Mouse (Mus musculus) lung, postnatal 0 days (tissue): Measurements from ENCODE around the gene Armh1. TPM values are rescaled to one million over a fixed set of nuclear protein-coding genes. Genes with fewer than 3 reads are reported as not detected.
"Not testable (repeated sequence)": the region's sequence is repeated elsewhere in the genome, so short reads cannot be mapped to it uniquely, and the experiment has no call there.

ENCODE experiments used
- ATAC-seq: fragments of 200-750 bp; cut with Nextera tagmentation; 2 replicates; pipeline ENCODE4 v1.8.0; 2017; ENCODE audit warnings: moderate library complexity
- DNase-seq: peaks from one replicate; pipeline ENCODE4 v3.0.0-alpha.2; 2016; ENCODE audit warnings: low spot score
- H3K27ac ChIP-seq: fragments of 300-500 bp; sonication (generic); 2 replicates; pipeline ENCODE4 v1.5.1; 2014; ENCODE audit warnings: antibody characterized with exemption, mild to moderate bottlenecking, low read length, mixed read lengths
- H3K27me3 ChIP-seq: fragments of 300-500 bp; sonication (generic); replicated peaks from 2 replicates; pipeline ENCODE4 v1.6.1; 2014; ENCODE audit warnings: low read length, mixed read lengths; ENCODE audit not compliant: insufficient read depth
- H3K36me3 ChIP-seq: fragments of 300-500 bp; sonication (generic); 2 replicates; pipeline ENCODE4 v1.6.1; 2014; ENCODE audit warnings: low read length, mixed read lengths; ENCODE audit not compliant: insufficient read depth
- H3K4me1 ChIP-seq: fragments of 300-500 bp; sonication (generic); 2 replicates; pipeline ENCODE4 v1.6.1; 2014; ENCODE audit warnings: antibody characterized with exemption, low read depth, low read length, mixed read lengths; ENCODE audit not compliant: insufficient read depth
- H3K4me2 ChIP-seq: fragments of 300-500 bp; sonication (generic); replicated peaks from 2 replicates; pipeline ENCODE4 v1.6.1; 2014; ENCODE audit warnings: low read depth, mild to moderate bottlenecking, low read length, moderate library complexity, mixed read lengths
- H3K4me3 ChIP-seq: fragments of 300-500 bp; sonication (generic); 2 replicates; pipeline ENCODE4 v1.5.1; 2014; ENCODE audit warnings: low read depth, low read length
- H3K9ac ChIP-seq: fragments of 300-500 bp; sonication (generic); replicated peaks from 2 replicates; pipeline ENCODE4 v1.6.1; 2014; ENCODE audit warnings: low read depth, mild to moderate bottlenecking
- H3K9me3 ChIP-seq: fragments of 300-500 bp; sonication (generic); 2 replicates; pipeline ENCODE4 v1.6.1; 2016; ENCODE audit warnings: low read length, mixed read lengths
- CTCF ChIP-seq: IDR thresholded peaks from 2 replicates; pipeline ENCODE4 v1.5.1; 2016; ENCODE audit warnings: antibody characterized with exemption, mild to moderate bottlenecking
- EP300 ChIP-seq: IDR thresholded peaks from 2 replicates; pipeline ENCODE4 v1.6.1; 2016; ENCODE audit warnings: antibody characterized with exemption, mild to moderate bottlenecking, control low read depth
- WGBS: fragments of 180-500 bp; shearing (Covaris S2); extraction: QIAGEN DNeasy Blood & Tissue Kit; methylation state at CpG from one replicate; pipeline ENCODE4 v1.1.7; 2014; 5-methylcytosine and 5-hydroxymethylcytosine counted together
- polyA plus RNA-seq: library from polyadenylated mRNA; unstranded; fragments of >200 nt; fragmentation: Nextera tagmentation; extraction: Ambion mirVana; gene quantifications from 2 replicates; pipeline ENCODE4 v1.2.1, GENCODE M21; 2015

Armh1 gene
- polyA plus RNA-seq, 1 experiment from 2014 or later, result 3.8 TPM

GRCm38 (mm10) chr4:117259909-117260308 lies 8.0 kb upstream of the Armh1 start:
- H3K9me3 ChIP-seq, DNase-seq, H3K27ac ChIP-seq, H3K9ac ChIP-seq, H3K27me3 ChIP-seq, H3K36me3 ChIP-seq, H3K4me2 ChIP-seq, H3K4me3 ChIP-seq, ATAC-seq, H3K4me1 ChIP-seq: not testable (repeated sequence)
- TF ChIP-seq CTCF, result peak; percentile 27; the same call in 1 of the 2 replicates
- 74% methylated on average over 6 of the region's 6 CpGs for WGBS

GRCm38 (mm10) chr4:117254672-117255071 lies 2.7 kb upstream of the Armh1 start:
- H3K4me2 ChIP-seq, result no peak overlapping the region
- DNase-seq (no peak), ATAC-seq (no peak)
- no peaks in the 10 kb centered on the region for H3K27me3 ChIP-seq
- H3K4me1 ChIP-seq, result peaks cover 7% of the 10 kb centered on the region; the same call in 1 of the 2 replicates
- H3K9ac ChIP-seq, result no peak overlapping the region
- 56% methylated on average over 6 of the region's 6 CpGs for WGBS
- no peak overlapping the region for H3K27ac ChIP-seq
- TF ChIP-seq EP300 (no peak), CTCF (no peak)
- no peaks in the 10 kb centered on the region for H3K36me3 ChIP-seq
- H3K4me3 ChIP-seq, result no peak overlapping the region
- H3K9me3 ChIP-seq, result no peaks in the 10 kb centered on the region

- no peak overlapping the region for H3K9ac ChIP-seq
- no peak overlapping the region for H3K4me3 ChIP-seq
Observed at GRCm38 (mm10) chr4:117254017-117254627, 2.2 kb upstream of the Armh1 start.

GRCm38 (mm10) chr4:117253218-117254016 lies 1.5 kb upstream of the Armh1 start:
- H3K9ac ChIP-seq, result no peak overlapping the region
- no peak for DNase-seq
- no peak overlapping the region for H3K27ac ChIP-seq
- ATAC-seq, result no peak
- no peak overlapping the region for H3K4me3 ChIP-seq
- H3K36me3 ChIP-seq, result no peaks in the 10 kb centered on the region
- no peaks in the 10 kb centered on the region for H3K9me3 ChIP-seq
- no peaks in the 10 kb centered on the region for H3K27me3 ChIP-seq
- peaks cover 7% of the 10 kb centered on the region; the same call in 1 of the 2 replicates for H3K4me1 ChIP-seq
- no peak for TF ChIP-seq CTCF
- no peak for TF ChIP-seq EP300
- H3K4me2 ChIP-seq, result 0 out of 2 replicates have a peak overlapping the region, but pooled peaks have one; percentile 85
- 52% methylated on average over 12 of the region's 12 CpGs for whole genome bisulfite sequencing

More at GRCm38 (mm10) chr4:117254017-117254627, 2.2 kb upstream of the Armh1 start:
- Histone ChIP-seq H3K36me3 (no peaks in the 10 kb centered on the region), H3K27me3 (no peaks in the 10 kb centered on the region), H3K9me3 (no peaks in the 10 kb centered on the region), H3K4me2 (no peak overlapping the region), H3K27ac (no peak overlapping the region), H3K4me1 (peaks cover 7% of the 10 kb centered on the region; the same call in 1 of the 2 replicates)
- WGBS, result 38% methylated on average over 5 of the region's 5 CpGs
- no peak for DNase-seq
- no peak for ATAC-seq
- TF ChIP-seq CTCF (no peak), EP300 (no peak)

GRCm38 (mm10) chr4:117252755-117253154 lies 830 bp upstream of the Armh1 start:
- no peaks in the 10 kb centered on the region for H3K27me3 ChIP-seq
- DNase-seq (no peak), ATAC-seq (no peak)
- peak overlapping the region; percentile 90 for H3K27ac ChIP-seq
- TF ChIP-seq CTCF (no peak), EP300 (no peak)
- 91% methylated on average over 5 of the region's 5 CpGs for WGBS
- H3K9me3 ChIP-seq, result no peaks in the 10 kb centered on the region
- no peaks in the 10 kb centered on the region for H3K36me3 ChIP-seq
- H3K4me1 ChIP-seq, result peaks cover 7% of the 10 kb centered on the region; the same call in 1 of the 2 replicates
- peak overlapping the region; percentile 85 for H3K4me2 ChIP-seq
- no peak overlapping the region; the same call in 1 of the 2 replicates for H3K4me3 ChIP-seq
- H3K9ac ChIP-seq, result no peak overlapping the region

- TF ChIP-seq CTCF (no peak), EP300 (peak; percentile 46; the same call in 1 of the 2 replicates)
- peak overlapping the region; percentile 90 for H3K27ac ChIP-seq
- peak overlapping the region; percentile 85 for H3K4me2 ChIP-seq
- peak; percentile 52 for ATAC-seq
- H3K36me3 ChIP-seq, result no peaks in the 10 kb centered on the region
- no peaks in the 10 kb centered on the region for H3K9me3 ChIP-seq
- H3K4me1 ChIP-seq, result peaks cover 7% of the 10 kb centered on the region; the same call in 1 of the 2 replicates
- peak overlapping the region; percentile 69 for H3K9ac ChIP-seq
- peak; percentile 94 for DNase-seq
- peak overlapping the region; percentile 73 for H3K4me3 ChIP-seq
- 23% methylated on average over 5 of the region's 5 CpGs for WGBS
- H3K27me3 ChIP-seq, result no peaks in the 10 kb centered on the region
Observed at GRCm38 (mm10) chr4:117252351-117252750, 426 bp upstream of the Armh1 start.
